Mouse (Mus musculus): ENCODE measurements around the gene Chrm5. TPM values are rescaled to one million over a fixed set of nuclear protein-coding genes. Genes with fewer than 3 reads are reported as not detected.

Gene Chrm5
- not detected in 2 replicates for polyA plus RNA-seq (2015; fragmentation: Nextera tagmentation; extraction: Ambion mirVana)

- TF ChIP-seq CTCF (IDR thresholded peaks at IDR 0.05; ENCODE audit: low read depth) (no peak), EP300 (optimal IDR thresholded peaks at IDR 0.05) (no peak)
- no peak within 1 kb of the TSS for H3K27ac ChIP-seq (replicated peaks)
- H3K9me3 ChIP-seq (ENCODE audit: control insufficient read depth, low read length): no peaks in the 10 kb centered on the region
- no peak within 1 kb of the TSS for H3K4me2 ChIP-seq (replicated peaks; ENCODE audit: low read depth)
- ATAC-seq (ENCODE audit: low FRiP score, low TSS enrichment): no peak
- WGBS: 87% methylated on average over 5 of the region's 5 CpGs
- H3K36me3 ChIP-seq (ENCODE audit: control insufficient read depth, insufficient read depth, low read length): no peaks in the 10 kb centered on the region
- no peak within 1 kb of the TSS for H3K9ac ChIP-seq (ENCODE audit: low read length)
- H3K27me3 ChIP-seq (ENCODE audit: control insufficient read depth, insufficient read depth, low read length): no peaks in the 10 kb centered on the region
- no peak within 1 kb of the TSS for H3K4me3 ChIP-seq (ENCODE audit: low read depth, low read length)
- DNase-seq (ENCODE audit: low spot score): no peak
- H3K4me1 ChIP-seq (replicated peaks; ENCODE audit: control insufficient read depth, insufficient read depth): no peaks in the 10 kb centered on the region
Measured at GRCm38 (mm10) chr2:112480669-112481068, at the start of gene Chrm5. Gene Chrm5, minus strand, starts transcription at chr2:112480769.

- ATAC-seq (ENCODE audit: low FRiP score, low TSS enrichment) (no peak), DNase-seq (ENCODE audit: low spot score) (no peak)
- H3K4me1 ChIP-seq (replicated peaks; ENCODE audit: control insufficient read depth, insufficient read depth): no peaks in the 10 kb centered on the region
- no peaks in the 10 kb centered on the region for H3K9me3 ChIP-seq (ENCODE audit: control insufficient read depth, low read length)
- H3K36me3 ChIP-seq (ENCODE audit: control insufficient read depth, insufficient read depth, low read length): no peaks in the 10 kb centered on the region
- H3K4me2 ChIP-seq (replicated peaks; ENCODE audit: low read depth): no peak overlapping the region
- no peaks in the 10 kb centered on the region for H3K27me3 ChIP-seq (ENCODE audit: control insufficient read depth, insufficient read depth, low read length)
- H3K9ac ChIP-seq (ENCODE audit: low read length): no peak overlapping the region
- WGBS: 91% methylated on average over 3 of the region's 3 CpGs
- H3K27ac ChIP-seq (replicated peaks): no peak overlapping the region
- no peak overlapping the region for H3K4me3 ChIP-seq (ENCODE audit: low read depth, low read length)
- TF ChIP-seq CTCF (IDR thresholded peaks at IDR 0.05; ENCODE audit: low read depth): peak; percentile 30
- no peak for TF ChIP-seq EP300 (optimal IDR thresholded peaks at IDR 0.05)
Measured at GRCm38 (mm10) chr2:112526933-112527332, 46.4 kb upstream of the Chrm5 start.

- no peak overlapping the region for H3K4me3 ChIP-seq (ENCODE audit: low read depth, low read length)
- ATAC-seq (ENCODE audit: low FRiP score, low TSS enrichment): no peak
- no peak for DNase-seq (ENCODE audit: low spot score)
Measured at GRCm38 (mm10) chr2:112520526-112521482, 40.2 kb upstream of the Chrm5 start.

GRCm38 (mm10) chr2:112518541-112518940, 38.0 kb upstream of the Chrm5 start:
- Histone ChIP-seq H3K36me3 (ENCODE audit: control insufficient read depth, insufficient read depth, low read length) (no peaks in the 10 kb centered on the region), H3K9me3 (ENCODE audit: control insufficient read depth, low read length) (no peaks in the 10 kb centered on the region), H3K9ac (ENCODE audit: low read length) (no peak overlapping the region), H3K27me3 (ENCODE audit: control insufficient read depth, insufficient read depth, low read length) (no peaks in the 10 kb centered on the region), H3K4me3 (ENCODE audit: low read depth, low read length) (no peak overlapping the region), H3K27ac (replicated peaks) (no peak overlapping the region), H3K4me1 (replicated peaks; ENCODE audit: control insufficient read depth, insufficient read depth) (no peaks in the 10 kb centered on the region), H3K4me2 (replicated peaks; ENCODE audit: low read depth) (no peak overlapping the region)
- peak; percentile 37; the same call in 1 of the 2 replicates for TF ChIP-seq CTCF (IDR thresholded peaks at IDR 0.05; ENCODE audit: low read depth)
- TF ChIP-seq EP300 (optimal IDR thresholded peaks at IDR 0.05): no peak
- DNase-seq (ENCODE audit: low spot score): no peak
- ATAC-seq (ENCODE audit: low FRiP score, low TSS enrichment): no peak

More at GRCm38 (mm10) chr2:112520526-112521482, 40.2 kb upstream of the Chrm5 start:
- no peaks in the 10 kb centered on the region for H3K36me3 ChIP-seq (ENCODE audit: control insufficient read depth, insufficient read depth, low read length)
- no peak overlapping the region for H3K9ac ChIP-seq (ENCODE audit: low read length)
- no peak for TF ChIP-seq EP300 (optimal IDR thresholded peaks at IDR 0.05)
- TF ChIP-seq CTCF (IDR thresholded peaks at IDR 0.05; ENCODE audit: low read depth): peak; percentile 48
- no peak overlapping the region for H3K4me2 ChIP-seq (replicated peaks; ENCODE audit: low read depth)
- H3K4me1 ChIP-seq (replicated peaks; ENCODE audit: control insufficient read depth, insufficient read depth): no peaks in the 10 kb centered on the region
- 87% methylated on average over 4 of the region's 4 CpGs for WGBS
- no peaks in the 10 kb centered on the region for H3K9me3 ChIP-seq (ENCODE audit: control insufficient read depth, low read length)
- H3K27ac ChIP-seq (replicated peaks): no peak overlapping the region
- H3K27me3 ChIP-seq (ENCODE audit: control insufficient read depth, insufficient read depth, low read length): no peaks in the 10 kb centered on the region

- no peak overlapping the region for H3K9ac ChIP-seq (ENCODE audit: low read length)
- no peak overlapping the region for H3K4me2 ChIP-seq (replicated peaks; ENCODE audit: low read depth)
- no peak for ATAC-seq (ENCODE audit: low FRiP score, low TSS enrichment)
- H3K4me1 ChIP-seq (replicated peaks; ENCODE audit: control insufficient read depth, insufficient read depth): no peaks in the 10 kb centered on the region
- no peaks in the 10 kb centered on the region for H3K36me3 ChIP-seq (ENCODE audit: control insufficient read depth, insufficient read depth, low read length)
- no peak for DNase-seq (ENCODE audit: low spot score)
- 64% methylated on average over 3 of the region's 3 CpGs for WGBS
- no peaks in the 10 kb centered on the region for H3K9me3 ChIP-seq (ENCODE audit: control insufficient read depth, low read length)
- TF ChIP-seq CTCF (IDR thresholded peaks at IDR 0.05; ENCODE audit: low read depth) (no peak), EP300 (optimal IDR thresholded peaks at IDR 0.05) (no peak)
- no peaks in the 10 kb centered on the region for H3K27me3 ChIP-seq (ENCODE audit: control insufficient read depth, insufficient read depth, low read length)
- no peak overlapping the region for H3K4me3 ChIP-seq (ENCODE audit: low read depth, low read length)
- H3K27ac ChIP-seq (replicated peaks): no peak overlapping the region
Measured at GRCm38 (mm10) chr2:112517218-112517617, 36.6 kb upstream of the Chrm5 start.

GRCm38 (mm10) chr2:112516728-112517127, 36.2 kb upstream of the Chrm5 start:
- Histone ChIP-seq H3K4me2 (replicated peaks; ENCODE audit: low read depth) (no peak overlapping the region), H3K27me3 (ENCODE audit: control insufficient read depth, insufficient read depth, low read length) (no peaks in the 10 kb centered on the region), H3K9ac (ENCODE audit: low read length) (no peak overlapping the region), H3K27ac (replicated peaks) (no peak overlapping the region), H3K4me1 (replicated peaks; ENCODE audit: control insufficient read depth, insufficient read depth) (no peaks in the 10 kb centered on the region), H3K36me3 (ENCODE audit: control insufficient read depth, insufficient read depth, low read length) (no peaks in the 10 kb centered on the region), H3K9me3 (ENCODE audit: control insufficient read depth, low read length) (no peaks in the 10 kb centered on the region), H3K4me3 (ENCODE audit: low read depth, low read length) (no peak overlapping the region)
- no peak for TF ChIP-seq EP300 (optimal IDR thresholded peaks at IDR 0.05)
- no peak for TF ChIP-seq CTCF (IDR thresholded peaks at IDR 0.05; ENCODE audit: low read depth)
- no peak for DNase-seq (ENCODE audit: low spot score)
- WGBS: 37% methylated on average over 3 of the region's 3 CpGs
- no peak for ATAC-seq (ENCODE audit: low FRiP score, low TSS enrichment)
